Mouse (Mus musculus): ENCODE measurements around the gene Chit1.

Chit1 gene

GRCm38 (mm10) chr1:134184089-134184488, 73.0 kb downstream of the Chit1 start:
- no peak for DNase-seq (ENCODE audit: low spot score)

DNA sequence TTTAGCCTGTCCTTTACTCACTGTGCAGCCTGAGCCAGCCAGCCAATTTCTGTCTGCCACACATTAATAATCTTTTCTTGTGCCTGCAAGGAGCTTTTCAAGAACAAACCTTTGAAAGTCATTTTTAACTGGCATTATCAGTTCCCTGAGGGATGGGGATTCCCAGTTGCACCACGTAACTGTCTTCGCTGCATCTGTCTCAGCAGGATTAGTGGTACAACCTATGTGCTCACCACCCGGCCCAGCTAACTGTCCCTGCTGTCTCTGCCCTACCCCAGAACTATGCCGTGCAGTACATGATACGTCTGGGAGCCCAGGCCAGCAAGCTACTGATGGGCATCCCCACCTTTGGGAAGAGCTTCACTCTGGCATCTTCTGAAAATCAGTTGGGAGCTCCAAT, 77.2 kb downstream of the Chit1 start:
- DNase-seq (ENCODE audit: low spot score): no peak

GRCm38 (mm10) chr1:134188989-134189729, 78.1 kb downstream of the Chit1 start:
- DNase-seq (ENCODE audit: low spot score): no peak

DNA sequence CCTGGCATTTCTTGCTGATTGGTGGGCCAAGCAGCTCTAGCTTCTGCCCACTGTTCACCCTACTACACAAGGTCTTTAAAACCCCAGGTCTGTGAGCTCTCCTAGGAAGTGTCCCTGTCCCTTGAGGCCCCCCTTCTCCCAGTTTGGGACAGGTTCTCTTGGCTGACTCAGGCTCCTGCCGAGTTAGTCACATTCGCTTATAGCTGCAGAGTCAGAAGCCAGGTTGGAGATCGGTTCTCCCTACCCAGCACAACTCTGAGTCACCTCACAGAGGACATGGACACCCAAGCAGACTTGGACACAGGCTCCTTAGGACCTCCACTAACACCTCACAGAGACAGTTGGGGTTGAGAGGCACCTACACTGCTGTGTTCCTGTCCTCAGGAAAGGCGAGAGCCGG, 80.2 kb downstream of the Chit1 start:
- no peak for DNase-seq (ENCODE audit: low spot score)

GRCm38 (mm10) chr1:134192024-134192423, 81.0 kb downstream of the Chit1 start:
- DNase-seq (ENCODE audit: low spot score): no peak

DNA sequence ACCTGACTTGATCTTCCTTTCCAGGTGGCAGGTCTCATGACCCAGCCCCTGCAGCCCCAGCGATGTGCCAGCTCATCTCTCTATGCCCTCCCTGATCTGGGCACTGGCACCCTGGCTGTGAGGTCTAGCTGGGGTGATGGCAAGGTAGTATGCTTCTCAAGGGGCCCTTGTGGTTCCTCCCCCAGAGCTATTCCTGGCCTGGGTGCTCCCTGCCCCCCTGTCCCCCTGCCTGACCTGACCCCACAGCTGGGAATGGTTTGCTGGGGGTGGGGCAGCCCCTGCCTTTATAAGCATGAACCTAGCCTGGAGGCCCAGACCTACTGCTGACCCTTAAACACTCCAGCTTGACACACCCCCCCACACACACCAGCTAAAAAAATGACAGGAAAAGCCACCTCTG, 82.1 kb downstream of the Chit1 start, which contains the start of gene Mybph:
Gene Mybph (plus strand): TSS at position 323 of the 400 bp plus-strand sequence.
- no peak for DNase-seq (ENCODE audit: low spot score)

DNA sequence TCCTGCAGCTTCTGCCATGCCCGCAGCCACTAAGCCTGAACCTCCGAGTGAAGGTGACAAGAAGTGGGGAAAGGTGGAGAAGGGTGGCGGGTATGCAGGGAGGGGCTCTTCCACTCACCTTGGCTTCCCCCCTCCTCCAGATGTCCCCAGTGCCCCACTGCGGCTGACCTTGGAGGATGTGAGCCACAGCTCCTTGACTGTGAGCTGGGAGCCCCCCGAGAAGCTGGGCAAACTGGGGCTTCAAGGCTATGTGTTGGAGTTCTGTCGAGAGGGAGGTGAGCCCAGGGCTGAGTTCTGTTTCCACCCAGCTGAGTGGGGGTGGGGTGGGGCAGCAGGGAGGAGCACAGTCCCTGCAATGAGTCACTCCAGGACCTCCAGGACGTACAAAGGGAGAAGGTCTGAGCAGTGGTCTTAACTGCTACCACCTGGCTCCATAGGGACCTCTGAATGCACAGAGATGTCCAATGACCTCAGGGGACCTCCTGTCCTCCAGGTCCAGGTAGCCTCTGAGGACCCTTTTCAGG, 82.7 kb downstream of the Chit1 start:
- no peak for DNase-seq (ENCODE audit: low spot score)

DNA sequence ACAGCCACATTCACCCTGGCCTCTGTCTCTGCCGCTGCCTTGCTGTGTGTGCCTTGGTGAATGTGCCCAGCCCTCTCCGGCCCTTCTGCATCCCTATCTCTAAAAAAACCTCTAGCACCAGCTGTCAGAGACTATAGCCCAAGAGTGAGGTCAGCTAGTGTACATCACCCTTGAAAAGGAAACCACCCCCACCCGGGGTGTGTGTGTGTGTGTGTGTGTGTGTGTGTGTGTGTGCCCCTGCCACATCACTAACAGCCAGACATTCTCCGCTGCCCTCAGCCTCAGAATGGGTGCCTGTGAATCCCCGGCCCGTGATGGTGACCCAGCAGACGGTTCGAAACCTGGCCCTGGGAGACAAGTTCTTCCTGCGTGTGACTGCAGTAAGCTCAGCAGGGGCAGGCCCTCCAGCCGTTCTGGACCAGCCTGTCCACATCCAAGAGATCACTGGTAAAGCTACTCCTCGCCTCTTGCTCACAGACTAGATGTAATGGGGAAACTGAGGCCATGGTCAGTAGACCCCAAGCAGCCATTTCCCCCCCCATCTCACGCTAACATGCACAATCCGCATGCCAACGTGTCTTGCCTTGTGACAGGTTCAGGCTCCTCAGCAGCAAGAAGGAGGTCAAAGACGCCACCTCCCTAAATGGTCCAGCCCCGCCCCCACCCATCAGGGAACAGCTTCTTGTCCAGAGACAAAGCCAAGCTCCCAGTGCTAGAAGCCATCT, 83.4 kb downstream of the Chit1 start:
- DNase-seq (ENCODE audit: low spot score): no peak

GRCm38 (mm10) chr1:134195117-134195516, 84.1 kb downstream of the Chit1 start:
- no peak for DNase-seq (ENCODE audit: low spot score)

DNA sequence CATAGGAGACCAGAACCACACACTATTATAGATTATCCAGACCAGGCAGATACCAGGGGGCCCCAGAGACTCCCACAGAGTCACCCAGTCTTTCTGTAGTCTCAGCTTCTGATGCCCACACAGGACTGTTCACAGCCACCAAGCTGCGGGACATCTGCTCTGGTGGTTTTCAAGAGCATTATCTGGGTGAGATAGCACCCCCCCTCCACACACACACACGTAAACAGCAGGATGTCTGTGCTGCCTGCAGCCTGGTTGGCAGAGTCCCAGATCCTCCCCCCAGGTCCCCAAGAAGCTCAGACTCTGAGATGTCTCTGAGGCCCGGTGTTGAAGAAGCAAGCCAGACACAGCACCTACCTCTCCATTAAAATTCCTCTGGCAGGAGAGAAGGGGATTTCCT, 84.5 kb downstream of the Chit1 start:
- DNase-seq (ENCODE audit: low spot score): no peak

DNA sequence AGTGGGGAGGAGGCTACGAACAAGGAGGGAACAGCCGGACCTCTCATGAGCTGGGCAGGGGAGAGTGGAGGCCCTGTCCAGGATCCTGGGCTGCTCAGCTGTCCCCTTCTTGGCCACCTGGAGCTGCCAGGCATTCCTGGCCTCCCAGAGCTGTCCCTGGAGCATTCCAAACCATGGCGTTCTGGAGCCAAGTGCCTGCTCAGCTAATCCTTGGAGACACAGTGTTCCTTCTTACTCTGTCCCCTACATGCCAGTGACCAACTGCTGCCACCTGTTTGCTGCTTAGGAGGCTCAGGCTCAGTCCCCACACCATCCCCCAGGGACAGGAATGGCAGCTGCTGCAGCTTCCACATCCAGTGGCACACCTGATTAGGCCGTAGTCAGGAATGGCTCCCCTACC, 84.9 kb downstream of the Chit1 start:
- peak; percentile 43 for DNase-seq (ENCODE audit: low spot score)

GRCm38 (mm10) chr1:134196386-134196785, 85.3 kb downstream of the Chit1 start:
- peak; percentile 67 for DNase-seq (ENCODE audit: low spot score)

GRCm38 (mm10) chr1:134197325-134197982, 86.4 kb downstream of the Chit1 start:
- no peak for DNase-seq (ENCODE audit: low spot score)

- no peak for DNase-seq (ENCODE audit: low spot score)
These were observed 87.4 kb downstream of the Chit1 start for GRCm38 (mm10) chr1:134198197-134198995.

DNA sequence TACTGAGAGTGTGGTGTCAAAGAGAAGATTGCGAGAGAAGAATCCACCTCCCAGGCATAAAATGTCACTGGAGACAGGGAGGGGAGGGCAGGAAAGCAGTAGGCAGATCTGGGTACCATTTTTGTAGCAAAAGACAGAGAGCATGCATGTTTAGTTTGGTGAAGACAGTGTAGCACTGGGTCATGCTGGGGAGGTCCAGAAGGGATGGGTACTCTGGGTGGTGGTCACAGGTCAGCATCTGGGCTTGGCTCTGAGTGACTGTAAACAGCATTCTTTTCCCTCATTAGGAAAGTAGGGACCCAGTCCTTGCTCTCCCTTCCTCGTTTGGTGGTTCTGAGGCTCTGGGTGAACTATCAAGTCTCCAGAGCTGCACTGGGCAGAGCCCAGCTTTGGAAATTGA, 89.4 kb downstream of the Chit1 start:
- DNase-seq (ENCODE audit: low spot score): no peak
